Mouse (Mus musculus) erythroblast, adult 5-6 weeks (primary cell): ENCODE results near the gene Elmod3. TPM values are rescaled to one million over a fixed set of nuclear protein-coding genes. Genes with fewer than 3 reads are reported as not detected.

Source experiments
- total RNA-seq, 2 experiments: library from RNA; stranded (forward) in 1 of 2; stranded (reverse) in 1 of 2; fragments of 150-400 nt in 1 of 2; fragments of 200-764, 138-1000 nt in 1 of 2; gene quantifications; 2 replicates each; pipeline versions ENCODE4 v1.2.3 to v1.2.4; 2015 to 2017; ENCODE audit warnings: low replicate concordance in 2 of 2

Elmod3 gene
- total RNA-seq, 2 experiments from 2014 or later, result 0.85 to 5.6 TPM

Other genes with a start within 250 kb of the Elmod3 start
- 1.5 TPM in 1 of 2 replicates, not detected in the other for gene Tmem150a, start 243.0 kb downstream of the Elmod3 start, total RNA-seq (2015; ENCODE audit: low replicate concordance)
- 1.4 TPM in 1 of 2 replicates, not detected in the other for gene Tmem150a, start 243.0 kb downstream of the Elmod3 start, total RNA-seq (2017; ENCODE audit: low replicate concordance)
- gene Rnf181, start 231.5 kb downstream of the Elmod3 start, total RNA-seq (2015; ENCODE audit: low replicate concordance), result 37.1 and 51.6 TPM in 2 replicates
- 44.0 and 47.3 TPM in 2 replicates for gene Rnf181, start 231.5 kb downstream of the Elmod3 start, total RNA-seq (2017; ENCODE audit: low replicate concordance)
- 55.7 and 57.1 TPM in 2 replicates for gene Vamp5, start 217.9 kb downstream of the Elmod3 start, total RNA-seq (2015; ENCODE audit: low replicate concordance)
- 9.5 and 21.2 TPM in 2 replicates for gene Vamp5, start 217.9 kb downstream of the Elmod3 start, total RNA-seq (2017; ENCODE audit: low replicate concordance)
- 68.5 and 70.1 TPM in 2 replicates for gene Vamp8, start 207.7 kb downstream of the Elmod3 start, total RNA-seq (2015; ENCODE audit: low replicate concordance)
- gene Vamp8, start 207.7 kb downstream of the Elmod3 start, total RNA-seq (2017; ENCODE audit: low replicate concordance), result 91.4 and 102 TPM in 2 replicates
- gene Ggcx, start 184.1 kb downstream of the Elmod3 start, total RNA-seq (2015; ENCODE audit: low replicate concordance), result 1.3 and 5.0 TPM in 2 replicates
- gene Ggcx, start 184.1 kb downstream of the Elmod3 start, total RNA-seq (2017; ENCODE audit: low replicate concordance), result 0.85 and 2.1 TPM in 2 replicates
- 77.8 and 93.8 TPM in 2 replicates for gene Mat2a, start 158.9 kb downstream of the Elmod3 start, total RNA-seq (2015; ENCODE audit: low replicate concordance)
- 44.9 and 67.3 TPM in 2 replicates for gene Mat2a, start 158.9 kb downstream of the Elmod3 start, total RNA-seq (2017; ENCODE audit: low replicate concordance)
- gene Sh2d6, start 76.7 kb downstream of the Elmod3 start, total RNA-seq (2015; ENCODE audit: low replicate concordance), result not detected in 2 replicates
- gene Sh2d6, start 76.7 kb downstream of the Elmod3 start, total RNA-seq (2017; ENCODE audit: low replicate concordance), result not detected in 2 replicates
- gene Capg, start 54.0 kb downstream of the Elmod3 start, total RNA-seq (2015; ENCODE audit: low replicate concordance), result 10.2 and 21.1 TPM in 2 replicates
- gene Capg, start 54.0 kb downstream of the Elmod3 start, total RNA-seq (2017; ENCODE audit: low replicate concordance), result 22.2 and 29.0 TPM in 2 replicates
- gene Retsat, start 62 bp upstream of the Elmod3 start, total RNA-seq (2015; ENCODE audit: low replicate concordance), result 1.7 and 4.0 TPM in 2 replicates
- gene Retsat, start 62 bp upstream of the Elmod3 start, total RNA-seq (2017; ENCODE audit: low replicate concordance), result 3.5 and 3.8 TPM in 2 replicates
- gene Tgoln1, start 18.6 kb upstream of the Elmod3 start, total RNA-seq (2015; ENCODE audit: low replicate concordance), result 17.9 and 24.9 TPM in 2 replicates
- 19.8 and 20.2 TPM in 2 replicates for gene Tgoln1, start 18.6 kb upstream of the Elmod3 start, total RNA-seq (2017; ENCODE audit: low replicate concordance)
- not detected in 2 replicates for gene Tcf7l1, start 190.8 kb upstream of the Elmod3 start, total RNA-seq (2015; ENCODE audit: low replicate concordance)
- gene Tcf7l1, start 190.8 kb upstream of the Elmod3 start, total RNA-seq (2017; ENCODE audit: low replicate concordance), result not detected in 2 replicates